Mouse (Mus musculus): Measurements from ENCODE around the gene Snx20.

GRCm38 (mm10) chr8:88655334-88655733 lies 19.4 kb upstream of the Snx20 start:
- TF ChIP-seq CTCF (IDR thresholded peaks at IDR 0.05 in 2 of 3, conservative IDR thresholded peaks at IDR 0.05 in 1 of 3; ENCODE audit: control insufficient read depth in 1 of 3, insufficient read depth in 1 of 3, low read depth in 2 of 3, low read length in 3 of 3, poor library complexity in 1 of 3, severe bottlenecking in 1 of 3) (no peak), ZC3H11A (IDR thresholded peaks at IDR 0.05; ENCODE audit: low read depth, low read length) (no peak), MEF2A (IDR thresholded peaks at IDR 0.05; ENCODE audit: extremely low read depth, insufficient replicate concordance, low read depth, low read length, poor library complexity, severe bottlenecking) (no peak), POLR2A (IDR thresholded peaks at IDR 0.05; ENCODE audit: control insufficient read depth in 1 of 2, insufficient read depth in 1 of 2, low read depth in 1 of 2, low read length in 2 of 2, poor library complexity in 1 of 2) (no peak), MAX (IDR thresholded peaks at IDR 0.05; ENCODE audit: low read length) (no peak), ZMIZ1 (IDR thresholded peaks at IDR 0.05; ENCODE audit: low read depth, low read length) (no peak), KAT2A (conservative IDR thresholded peaks at IDR 0.05; ENCODE audit: low read depth, low read length) (no peak), POLR2AphosphoS2 (IDR thresholded peaks at IDR 0.05; ENCODE audit: low read length) (no peak), ZKSCAN1 (IDR thresholded peaks at IDR 0.05; ENCODE audit: low read depth, low read length) (no peak), NELFE (IDR thresholded peaks at IDR 0.05; ENCODE audit: low read depth, low read length) (no peak), NRF1 (IDR thresholded peaks at IDR 0.05; ENCODE audit: insufficient read depth, low read depth, low read length, poor library complexity, severe bottlenecking) (no peak), E2F4 (IDR thresholded peaks at IDR 0.05; ENCODE audit: borderline replicate concordance, low read depth, low read length) (no peak)

All from MEL (cell line).